Mouse (Mus musculus) CD4-positive, CD25-positive, alpha-beta regulatory T cell, adult 9 weeks (primary cell): ENCODE results near the gene Rpl39. TPM values are rescaled to one million over a fixed set of nuclear protein-coding genes. Genes with fewer than 3 reads are reported as not detected.

Source experiments
- polyA plus RNA-seq: library from polyadenylated mRNA; unstranded; fragments of 100-300 nt; shearing (Covaris generic); gene quantifications from one replicate; pipeline ENCODE4 v1.2.1, GENCODE M21; 2017

Gene Rpl39
- 628 TPM for polyA plus RNA-seq

DNA sequence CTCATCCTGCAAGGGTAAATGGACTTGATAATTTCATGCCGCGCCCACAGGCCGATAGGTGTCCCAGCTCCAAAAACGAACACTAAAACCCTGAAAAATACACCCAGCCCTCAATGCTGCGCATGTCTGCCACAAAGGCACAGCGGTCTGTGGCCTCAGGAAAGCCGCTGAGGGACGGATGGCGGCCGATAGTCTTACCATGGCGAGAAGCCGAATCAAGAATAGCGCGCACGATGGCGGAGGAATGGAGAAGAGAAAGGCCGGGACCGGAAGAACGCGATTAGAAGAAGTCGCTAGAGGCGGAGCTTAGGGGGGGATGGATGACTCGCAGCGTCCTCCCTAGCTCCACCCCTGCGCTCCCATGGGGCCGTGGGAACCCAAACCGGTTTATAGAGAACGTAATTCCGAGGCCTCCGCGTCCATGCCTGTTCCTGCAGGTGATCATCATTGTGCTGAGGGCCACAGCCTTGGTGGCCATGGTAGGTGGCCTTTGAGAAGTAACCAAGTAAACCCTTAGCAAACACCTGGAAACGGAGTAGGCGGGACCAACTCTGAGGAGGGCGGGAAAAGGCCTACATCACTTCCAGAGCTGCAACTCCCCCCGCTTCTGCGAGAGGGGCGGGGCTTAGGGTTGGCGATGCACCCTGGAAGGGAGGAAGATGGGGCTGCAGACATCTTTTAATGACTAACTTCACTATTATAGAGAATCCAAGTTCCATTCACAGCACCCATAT, at the start of gene Rpl39:
Gene Rpl39, minus strand, starts transcription at position 476 of the 734 bp plus-strand sequence.

DNA sequence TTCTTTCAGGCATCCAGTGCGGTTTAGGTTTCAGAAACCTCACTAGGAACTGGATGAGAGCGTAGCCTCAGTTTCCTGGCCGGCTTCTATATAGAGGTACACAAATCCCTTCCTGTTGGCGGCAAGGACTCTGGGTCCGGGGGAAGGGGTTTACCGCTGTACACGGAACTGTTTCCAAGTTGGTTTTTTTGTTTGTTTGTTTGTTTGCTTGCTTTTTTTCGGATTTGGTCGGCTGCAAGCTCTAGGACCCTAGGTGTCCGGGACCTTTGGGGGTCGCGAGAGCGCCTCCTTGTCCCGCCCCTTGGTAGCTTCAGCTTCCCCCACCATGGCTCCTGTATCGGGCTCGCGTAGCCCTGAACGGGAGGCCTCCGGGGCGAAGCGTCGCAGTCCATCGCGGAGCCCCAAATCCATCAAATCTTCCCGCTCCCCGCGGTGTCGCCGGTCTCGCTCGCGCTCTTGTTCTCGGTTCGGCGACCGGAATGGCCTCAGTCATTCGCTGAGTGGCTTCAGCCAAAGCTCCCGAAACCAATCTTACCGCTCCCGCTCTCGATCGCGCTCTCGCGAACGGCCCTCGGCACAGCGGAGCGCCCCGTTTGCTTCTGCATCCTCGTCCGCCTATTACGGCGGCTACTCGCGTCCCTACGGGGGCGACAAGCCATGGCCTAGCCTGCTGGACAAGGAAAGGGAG, 41.6 kb upstream of the Rpl39 start, which contains the start of gene Nkap:
Gene Nkap, plus strand, starts transcription at position 125 of the 688 bp plus-strand sequence.

DNA sequence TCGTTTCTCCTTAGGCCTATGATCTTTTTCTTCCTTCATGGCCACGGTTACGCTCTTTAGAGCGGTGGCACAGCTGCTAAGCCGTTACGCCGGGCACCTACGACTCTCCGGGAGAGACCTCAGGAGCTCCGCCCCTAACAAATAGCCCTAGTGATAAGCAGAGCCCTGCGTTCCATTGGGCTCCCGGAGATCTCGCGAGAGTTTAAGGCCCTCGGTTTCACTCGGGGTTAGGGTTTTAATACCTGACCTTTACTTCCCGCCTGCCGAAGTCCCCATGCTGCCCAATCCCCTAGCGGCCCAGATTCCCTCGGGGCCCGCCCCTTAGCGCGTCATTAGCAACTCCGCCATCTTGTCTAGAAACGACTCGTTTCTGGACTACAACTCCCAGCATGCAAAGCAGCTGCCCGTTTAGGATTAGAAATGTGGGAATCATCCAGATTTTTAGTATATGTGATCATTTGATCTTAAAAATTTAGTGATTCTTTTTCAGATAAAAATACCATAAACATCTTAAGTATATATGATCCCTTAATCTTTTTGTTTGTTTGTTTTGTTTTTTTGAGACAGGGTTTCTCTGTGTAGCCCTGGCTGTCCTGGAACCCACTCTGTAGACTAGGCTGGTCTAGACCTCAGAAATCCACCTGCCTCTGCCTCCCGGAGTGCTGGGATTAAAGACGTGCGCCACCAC, 25.1 kb upstream of the Rpl39 start, which contains the start of gene Upf3b:
Gene Upf3b, minus strand, starts transcription at position 130 of the 688 bp plus-strand sequence.

DNA sequence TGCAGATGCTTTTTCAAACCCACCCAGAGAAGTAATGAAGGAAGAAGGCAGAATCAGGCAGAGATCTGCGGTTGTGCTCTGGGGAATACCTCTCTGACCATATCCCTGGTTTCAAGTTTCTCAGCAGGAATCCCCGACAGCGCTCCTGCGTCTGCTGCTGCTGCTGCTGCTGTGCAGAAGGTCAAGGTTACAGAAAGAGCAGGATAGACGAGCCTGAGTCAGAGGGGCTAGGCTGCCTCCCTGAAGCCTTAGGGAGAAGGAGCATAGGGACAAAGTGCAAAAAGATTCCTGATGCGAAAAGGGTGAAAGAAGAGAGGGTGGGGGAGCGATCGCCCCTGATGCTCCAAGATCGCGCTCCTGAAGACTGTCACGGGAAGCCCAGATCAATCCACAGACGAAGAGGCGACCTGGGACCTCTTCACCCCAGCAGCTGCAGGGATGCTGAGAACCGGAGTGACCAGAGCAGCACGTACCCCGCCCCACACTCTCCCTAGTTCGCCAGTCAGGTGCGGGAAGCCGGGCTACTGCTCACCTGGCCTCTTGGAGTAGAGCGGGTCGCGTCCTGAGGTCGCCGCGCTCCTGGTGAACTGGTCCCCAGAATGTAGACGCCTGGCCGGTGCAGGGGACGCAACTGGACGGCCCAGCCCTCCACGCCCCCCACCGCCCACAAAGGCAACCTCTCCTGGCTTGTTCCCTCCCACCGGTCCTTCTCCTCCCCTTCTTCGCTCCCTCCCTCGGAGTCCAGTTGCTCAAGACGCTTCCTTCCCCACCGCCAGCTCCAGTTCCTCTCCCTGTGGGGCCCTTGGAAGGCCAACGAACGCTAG, 36.9 kb downstream of the Rpl39 start, which contains the start of gene Sowahd:
Gene Sowahd, plus strand, starts transcription at position 780 of the 824 bp plus-strand sequence.

Other genes starting within 250 kb of the Rpl39 start
- 133 TPM for gene Ube2a, start 211.5 kb downstream of the Rpl39 start, polyA plus RNA-seq
- 29.6 TPM for gene C330007P06Rik, start 211.3 kb downstream of the Rpl39 start, polyA plus RNA-seq
- gene Nkrf, start 182.5 kb downstream of the Rpl39 start, polyA plus RNA-seq, result 2.5 TPM
- 147 TPM for gene Sept6, start 93.6 kb downstream of the Rpl39 start, polyA plus RNA-seq
- gene Sowahd, start 36.6 kb downstream of the Rpl39 start, polyA plus RNA-seq, result not detected
- 26.2 TPM for gene Upf3b, start 24.9 kb upstream of the Rpl39 start, polyA plus RNA-seq
- 28.3 TPM for gene Nkap, start 41.4 kb upstream of the Rpl39 start, polyA plus RNA-seq
- gene Akap14, start 83.4 kb upstream of the Rpl39 start, polyA plus RNA-seq, result not detected
- 288 TPM for gene Ndufa1, start 105.8 kb upstream of the Rpl39 start, polyA plus RNA-seq
- gene Rnf113a1, start 105.8 kb upstream of the Rpl39 start, polyA plus RNA-seq, result 14.2 TPM
- gene Gm9, start 125.6 kb upstream of the Rpl39 start, polyA plus RNA-seq, result not detected
- not detected for gene Rhox1, start 136.9 kb upstream of the Rpl39 start, polyA plus RNA-seq
- gene Rhox2a, start 159.6 kb upstream of the Rpl39 start, polyA plus RNA-seq, result not detected
- gene Rhox3a, start 164.5 kb upstream of the Rpl39 start, polyA plus RNA-seq, result not detected
- gene Rhox4a, start 179.9 kb upstream of the Rpl39 start, polyA plus RNA-seq, result not detected